Mouse (Mus musculus): ENCODE measurements around the gene Clint1.

DNA sequence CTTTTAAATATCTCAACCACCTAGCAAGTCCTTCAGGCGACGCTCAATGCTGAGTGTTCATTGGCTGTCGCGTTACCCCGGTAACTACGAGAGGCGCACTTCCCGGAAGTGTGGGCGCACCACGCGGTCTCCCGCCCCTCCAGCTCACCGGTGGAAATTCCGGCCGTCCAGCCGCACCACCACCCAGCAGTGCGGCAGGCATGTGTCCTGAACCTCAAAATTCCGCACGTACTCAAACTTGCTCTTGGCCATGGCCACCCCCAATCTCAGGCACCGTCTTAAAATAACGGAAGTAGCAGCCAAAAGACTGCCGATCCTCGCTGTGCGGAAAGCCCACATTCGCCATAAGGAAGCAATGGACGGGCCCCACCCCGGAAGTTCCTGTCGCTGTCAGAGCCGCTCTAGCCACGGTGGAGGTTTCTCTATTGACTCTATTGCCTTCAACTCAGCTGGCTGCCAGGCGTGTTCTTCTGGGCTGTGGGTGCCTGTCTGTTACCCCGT is 103.3 kb downstream of the Clint1 start, which contains the start of gene Thg1l:
- TF ChIP-seq CTCF (IDR thresholded peaks at IDR 0.05; ENCODE audit: borderline replicate concordance, extremely low read depth, insufficient read depth, insufficient read length), result no peak
- TF ChIP-seq POLR2A (IDR thresholded peaks at IDR 0.05; ENCODE audit: borderline replicate concordance, extremely low read depth, insufficient read depth, insufficient read length, poor library complexity, severe bottlenecking), result 0 out of 2 replicates have a peak, but pooled peaks have one; percentile 2

Data from brain, embryonic 14.5 days (tissue).